Mouse (Mus musculus) cortical plate, adult 2 months (tissue): ENCODE measurements around the gene Cwc25.

ENCODE experiments used
- CTCF ChIP-seq: fragments of 200-500 bp; IDR thresholded peaks from 2 replicates; pipeline ENCODE4 v1.5.1; 2011; ENCODE audit warnings: mild to moderate bottlenecking, control low read depth, low read length; ENCODE audit not compliant: insufficient read depth; ENCODE audit errors: extremely low read depth
- POLR2A ChIP-seq: fragments of 200-500 bp; IDR thresholded peaks from 2 replicates; pipeline ENCODE4 v1.6.1; 2011; ENCODE audit warnings: mild to moderate bottlenecking, low read length, control low read depth; ENCODE audit not compliant: insufficient read depth; ENCODE audit errors: extremely low read depth

- TF ChIP-seq CTCF (no peak), POLR2A (0 out of 2 replicates have a peak, but pooled peaks have one; percentile 2)
Measured at GRCm38 (mm10) chr11:97700003-97700745, 66.2 kb downstream of the Cwc25 start, which contains the start of gene Pcgf2.
